Mouse (Mus musculus): ENCODE measurements around the gene Arid1b.

The Arid1b gene

DNA sequence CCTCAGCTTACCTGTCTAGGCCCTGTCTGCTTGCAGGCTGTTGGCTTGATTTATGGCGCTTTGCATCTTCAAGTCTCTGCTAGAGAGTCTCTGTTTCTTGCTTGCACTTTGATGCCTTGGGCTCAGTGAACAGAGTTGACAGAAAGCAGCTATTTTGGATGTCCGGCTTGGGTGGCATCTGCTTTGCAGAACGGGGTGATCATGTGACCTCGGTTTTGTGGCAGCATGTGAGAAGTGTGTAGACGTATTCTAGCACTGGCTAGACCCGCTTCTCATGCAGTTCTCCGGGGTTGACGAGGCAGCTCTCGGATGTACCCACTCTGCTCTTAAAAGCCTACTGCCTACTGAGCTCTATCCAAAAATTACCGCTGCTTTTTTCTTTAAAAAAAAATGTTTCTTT is 22.9 kb downstream of the Arid1b start:
- no peak for DNase-seq (ENCODE audit: inconsistent ontology term)

DNA sequence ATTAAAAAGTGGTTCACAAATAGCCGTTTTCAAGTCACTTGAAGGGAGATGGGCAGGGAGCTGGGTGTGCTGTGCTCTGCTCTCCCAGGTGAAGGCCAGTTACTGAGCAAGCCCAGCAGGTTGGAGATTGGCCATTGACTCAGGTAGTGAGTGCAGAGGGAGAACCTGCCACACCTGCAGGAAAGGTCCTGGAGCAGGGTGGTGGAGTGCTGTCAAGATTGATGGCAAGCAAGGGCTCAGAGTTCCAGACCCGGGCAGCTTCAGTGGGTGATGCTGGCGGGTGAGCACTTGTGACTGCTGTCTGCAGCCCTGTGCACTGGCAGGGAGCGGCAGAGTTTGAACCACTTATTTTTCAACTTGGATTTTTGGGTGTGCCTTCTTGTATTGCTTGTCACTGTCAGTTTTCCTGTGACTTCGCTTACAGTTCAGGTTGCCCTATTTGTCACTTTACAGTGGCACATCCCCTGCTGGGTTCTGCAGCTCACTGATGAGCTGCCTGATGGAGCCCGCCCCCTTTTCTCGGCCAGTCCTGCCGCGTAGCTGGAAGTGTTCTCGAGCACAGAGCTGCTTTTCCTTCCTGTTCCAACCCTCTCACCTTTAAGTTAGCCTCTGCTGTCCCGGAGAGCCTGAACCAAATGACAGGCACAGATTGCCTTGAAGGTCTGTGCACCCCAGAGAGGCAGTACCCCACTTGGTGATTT is 27.3 kb downstream of the Arid1b start:
- DNase-seq (ENCODE audit: inconsistent ontology term) = no peak

GRCm38 (mm10) chr17:5022019-5022544 is 27.9 kb downstream of the Arid1b start:
- no peak for DNase-seq (ENCODE audit: inconsistent ontology term)

GRCm38 (mm10) chr17:5023745-5024144 is 29.6 kb downstream of the Arid1b start:
- no peak for DNase-seq (ENCODE audit: inconsistent ontology term)

DNA sequence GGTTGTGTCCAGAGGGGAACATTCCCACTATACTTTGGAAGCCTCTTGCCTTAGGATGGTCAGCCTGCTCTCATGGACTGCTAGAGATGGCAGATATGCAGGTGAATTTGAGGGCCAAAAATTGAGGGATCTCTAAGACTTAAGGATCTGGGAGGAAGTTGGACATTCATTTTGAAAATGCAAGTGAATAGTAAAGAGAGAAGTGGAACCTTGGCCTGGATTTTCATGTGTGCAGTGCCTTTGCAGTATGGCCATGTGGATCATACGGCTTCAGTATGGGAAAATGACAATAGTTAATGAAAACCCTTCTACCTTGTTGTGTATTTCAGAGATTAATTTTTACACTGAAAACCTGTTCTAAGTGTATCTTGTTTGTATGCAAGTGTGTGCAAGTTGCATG is 31.3 kb downstream of the Arid1b start:
- no peak for DNase-seq (ENCODE audit: inconsistent ontology term)

DNA sequence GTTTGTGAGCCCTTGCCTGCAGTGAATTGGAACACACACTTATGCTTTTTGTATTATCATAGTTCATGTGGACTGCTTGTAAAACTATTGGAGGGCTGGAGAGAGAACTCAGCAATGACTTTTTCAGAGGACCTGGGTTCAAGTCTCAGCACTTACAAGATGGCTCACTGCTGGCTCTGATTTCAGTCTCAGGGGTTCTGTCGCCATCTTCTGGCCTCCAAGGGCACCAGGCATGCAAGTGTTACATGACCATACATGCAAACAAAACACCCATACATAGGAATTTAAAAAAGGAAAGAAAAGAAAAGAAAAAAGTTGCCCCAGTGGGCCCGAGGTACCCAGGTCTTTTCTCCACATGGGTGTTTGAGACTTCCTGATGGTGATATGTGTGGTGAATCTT is 32.4 kb downstream of the Arid1b start:
- DNase-seq (ENCODE audit: inconsistent ontology term) = no peak

DNA sequence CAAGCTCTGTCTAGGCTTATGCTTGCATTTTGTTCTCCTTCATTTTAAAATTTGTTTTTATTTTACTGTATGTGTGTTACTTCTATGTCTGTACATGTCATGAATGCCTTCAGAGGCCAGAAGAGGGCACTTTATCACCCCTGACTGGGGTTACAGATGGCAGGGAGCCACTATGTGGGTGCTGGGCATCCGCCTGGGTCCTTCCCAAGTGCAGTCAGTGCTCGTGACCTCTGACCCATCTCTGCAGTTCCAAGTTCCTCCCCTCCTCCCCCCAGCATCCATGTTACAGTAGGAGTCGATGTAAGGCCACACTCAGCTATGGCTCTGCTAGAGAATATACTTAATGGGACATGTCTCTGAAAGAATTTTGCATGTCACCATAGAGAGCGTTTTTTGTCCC is 35.0 kb downstream of the Arid1b start:
- DNase-seq (ENCODE audit: inconsistent ontology term) = no peak

DNA sequence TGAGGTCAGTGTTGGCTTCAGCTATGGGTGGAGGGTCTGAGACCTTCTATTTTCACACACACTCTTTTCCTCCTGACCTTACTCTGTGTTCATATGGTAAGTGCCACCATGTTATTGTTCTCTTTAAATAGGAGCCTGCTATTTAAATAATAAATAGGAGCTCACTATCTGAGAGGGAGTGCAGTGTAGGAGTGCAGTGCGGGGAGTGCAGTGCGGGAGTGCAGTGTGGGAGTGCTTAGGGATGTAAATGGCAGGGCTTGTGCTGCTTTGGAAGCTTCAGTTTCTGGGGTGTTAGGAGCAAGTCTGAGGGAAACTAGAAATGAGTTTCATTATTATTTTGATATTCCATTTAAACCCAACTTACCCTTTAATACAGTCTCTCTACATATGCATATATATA is 36.2 kb downstream of the Arid1b start:
- DNase-seq (ENCODE audit: inconsistent ontology term) = no peak

- DNase-seq (ENCODE audit: inconsistent ontology term) = no peak
These were observed 39.2 kb downstream of the Arid1b start for GRCm38 (mm10) chr17:5033346-5033745.

GRCm38 (mm10) chr17:5034201-5034600 is 40.1 kb downstream of the Arid1b start:
- no peak for DNase-seq (ENCODE audit: inconsistent ontology term)

- no peak for DNase-seq (ENCODE audit: inconsistent ontology term)
These were observed 42.2 kb downstream of the Arid1b start for GRCm38 (mm10) chr17:5036200-5036835.

DNA sequence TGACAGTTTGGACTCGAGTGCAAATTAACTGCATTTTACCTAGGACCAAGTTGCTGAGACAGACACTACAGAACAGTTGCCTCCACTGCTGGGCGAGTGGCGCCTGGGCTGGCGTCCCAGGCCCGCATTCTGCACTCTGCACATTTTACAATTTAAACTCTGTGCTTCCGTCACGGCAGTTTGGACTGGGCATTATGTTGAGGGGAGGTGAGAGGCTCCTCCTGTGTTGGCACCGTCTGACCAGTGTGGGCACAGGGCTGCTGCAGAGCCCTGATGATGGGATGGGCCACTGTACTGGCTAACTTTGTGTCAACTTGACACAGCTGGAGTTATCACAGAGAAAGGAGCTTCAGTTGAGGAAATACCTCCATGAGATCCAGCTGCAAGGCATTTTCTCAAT is 43.1 kb downstream of the Arid1b start:
- no peak for DNase-seq (ENCODE audit: inconsistent ontology term)

DNA sequence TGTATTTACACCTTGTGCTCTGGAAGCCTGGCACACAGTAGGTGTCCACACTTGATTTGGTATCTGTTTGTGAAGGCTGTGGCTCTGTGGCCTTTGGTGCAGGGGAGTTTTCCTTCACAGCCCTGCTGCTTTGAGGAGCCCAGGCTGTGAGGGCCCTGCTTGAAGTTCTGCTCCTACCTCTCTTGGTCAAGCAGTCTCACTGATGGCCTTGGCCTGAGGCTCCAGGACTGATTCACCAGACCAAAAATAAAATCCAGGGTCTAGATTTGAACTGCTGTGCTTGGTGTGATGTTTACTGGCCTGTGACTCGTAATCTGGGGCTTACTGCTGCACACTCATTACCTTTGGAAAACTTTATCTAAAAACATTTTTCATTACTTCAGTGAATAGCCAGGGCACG is 45.7 kb downstream of the Arid1b start:
- DNase-seq (ENCODE audit: inconsistent ontology term) = no peak

DNA sequence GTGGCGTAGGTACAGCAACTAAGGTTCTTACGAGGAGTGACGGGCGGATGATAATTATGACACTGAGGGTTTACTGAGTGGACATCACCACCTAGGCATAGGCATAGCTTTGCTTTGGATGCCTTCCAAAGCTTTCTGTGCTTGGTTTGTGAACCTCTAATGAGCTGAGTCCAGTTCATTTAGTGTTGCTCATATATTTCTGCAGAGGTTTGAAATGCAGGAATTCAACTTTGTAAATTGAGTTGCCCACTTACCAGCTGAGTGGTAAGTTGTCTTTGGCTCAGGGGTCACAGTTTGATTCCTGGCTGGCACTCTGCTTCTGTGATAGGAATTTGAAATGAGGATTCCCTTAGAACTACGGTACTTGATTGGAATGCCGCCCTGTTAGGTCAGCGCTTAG is 49.7 kb downstream of the Arid1b start:
- peak; percentile 86 for DNase-seq (ENCODE audit: inconsistent ontology term)

DNA sequence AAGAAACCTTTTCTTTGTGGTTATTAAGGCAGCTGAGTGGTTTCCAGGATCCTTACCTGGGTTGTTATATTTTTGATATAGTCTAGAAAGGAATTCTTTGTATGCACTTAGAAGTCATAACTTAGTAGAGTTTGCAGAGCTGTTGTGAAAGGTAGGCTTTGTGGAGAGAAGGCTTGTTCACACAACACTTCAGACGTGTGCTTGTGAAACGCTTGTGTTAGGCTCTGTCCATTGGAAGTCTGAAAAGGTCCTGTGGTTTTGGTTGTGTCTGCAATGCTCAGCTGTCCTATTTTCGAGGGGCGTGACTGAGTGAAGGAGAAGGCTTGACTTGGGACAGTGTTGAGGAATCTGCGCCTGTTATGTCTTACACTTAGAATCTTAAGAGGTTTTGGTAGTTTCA is 51.5 kb downstream of the Arid1b start:
- no peak for DNase-seq (ENCODE audit: inconsistent ontology term)

DNA sequence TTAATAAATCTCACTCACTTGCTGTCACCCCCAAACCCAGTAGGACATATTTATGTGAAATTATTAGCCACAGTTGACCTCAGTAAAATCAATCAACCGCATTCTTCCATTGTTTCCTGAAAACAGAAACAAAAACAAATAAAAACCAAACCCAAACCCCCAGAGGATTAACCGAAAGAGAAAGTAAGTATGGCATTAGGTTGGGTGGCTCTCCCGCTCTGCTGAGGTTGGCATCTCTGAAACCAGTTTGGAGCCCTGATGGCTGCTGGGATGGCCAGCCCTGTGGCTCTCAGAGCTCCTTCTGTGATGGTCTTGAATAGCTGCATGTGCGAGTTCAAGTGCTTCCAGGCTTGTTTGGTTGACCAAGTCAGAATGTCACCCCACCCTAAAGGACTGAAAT is 53.2 kb downstream of the Arid1b start:
- no peak for DNase-seq (ENCODE audit: inconsistent ontology term)

DNA sequence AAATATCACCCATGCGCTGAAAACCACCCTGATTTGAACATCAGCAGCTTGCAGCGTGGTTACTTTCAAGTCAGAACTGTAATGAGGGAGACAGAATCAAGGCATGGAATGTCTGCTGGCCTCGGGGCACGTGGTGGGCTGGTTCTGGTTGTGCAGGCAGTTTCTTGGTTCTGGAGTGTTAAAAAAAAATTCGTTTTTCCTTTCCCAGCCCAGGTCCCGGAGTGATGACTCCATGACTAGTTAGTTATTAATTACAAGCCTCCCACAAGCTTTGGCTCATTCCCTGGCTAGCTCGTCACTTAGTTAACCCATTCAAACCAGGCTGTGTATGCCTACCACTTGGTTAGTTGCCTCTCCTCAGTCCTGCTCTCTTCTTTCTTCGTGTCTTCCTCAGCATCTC is 56.1 kb downstream of the Arid1b start:
- DNase-seq (ENCODE audit: inconsistent ontology term) = peak; percentile 42

- no peak for DNase-seq (ENCODE audit: inconsistent ontology term)
These were observed 56.9 kb downstream of the Arid1b start for GRCm38 (mm10) chr17:5050970-5051530.

DNA sequence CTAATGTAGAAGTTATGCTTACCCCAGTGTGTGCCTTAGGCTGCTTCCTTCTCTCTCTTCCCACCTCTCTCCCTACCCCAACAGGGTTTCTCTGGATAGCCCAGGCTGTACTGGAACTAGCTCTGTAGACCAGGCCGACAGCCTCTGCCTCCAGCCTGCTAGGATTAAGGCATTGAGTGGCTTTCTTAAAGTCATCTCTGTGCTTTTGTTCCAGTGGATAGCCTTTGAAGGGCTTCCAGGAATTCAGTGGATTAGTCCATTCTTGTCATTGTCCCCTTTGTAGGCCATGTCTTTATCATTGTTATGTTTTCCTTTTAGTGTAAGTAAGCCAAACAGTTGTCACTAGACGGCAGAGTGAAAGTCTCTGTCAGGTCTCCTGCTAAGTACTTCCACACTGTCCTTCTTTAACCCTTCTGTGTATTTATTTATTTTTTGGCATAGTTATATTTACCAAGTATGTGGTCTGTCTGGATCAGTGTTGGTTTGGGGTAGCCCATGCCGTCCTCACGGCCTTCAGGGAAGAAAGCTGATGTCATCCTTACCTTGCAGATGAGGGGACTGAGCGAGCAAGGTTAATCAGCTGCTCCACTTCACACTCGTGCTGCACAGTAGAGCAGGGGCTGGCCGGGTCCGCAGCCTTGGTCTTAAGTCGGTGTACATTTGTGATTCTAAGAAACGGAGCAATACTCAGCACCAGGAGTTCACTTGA is 58.1 kb downstream of the Arid1b start:
- no peak for DNase-seq (ENCODE audit: inconsistent ontology term)

DNA sequence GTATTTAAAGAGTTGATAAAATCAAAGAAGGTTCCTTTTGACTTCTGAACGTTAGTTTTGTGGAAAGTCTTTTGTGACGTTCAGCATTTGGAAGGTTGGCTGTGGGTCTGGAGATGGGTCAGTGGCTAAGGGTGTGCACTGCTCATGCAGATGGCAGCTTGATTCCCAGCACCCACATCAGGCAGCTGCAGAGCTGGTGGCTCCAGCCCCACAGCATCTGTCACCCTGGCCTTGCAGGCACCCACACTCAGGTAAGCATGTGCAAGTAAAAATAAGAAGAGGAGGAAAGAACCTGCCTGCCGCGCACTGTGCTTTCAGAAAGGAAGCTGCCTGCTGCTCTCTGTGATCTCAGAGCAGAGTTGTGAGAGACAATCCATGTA is 58.7 kb downstream of the Arid1b start:
- no peak for DNase-seq (ENCODE audit: inconsistent ontology term)

- DNase-seq (ENCODE audit: inconsistent ontology term) = no peak
These were observed 59.1 kb downstream of the Arid1b start for GRCm38 (mm10) chr17:5053201-5053600.

- no peak for DNase-seq (ENCODE audit: inconsistent ontology term)
These were observed 61.3 kb downstream of the Arid1b start for GRCm38 (mm10) chr17:5055412-5055811.

- no peak for DNase-seq (ENCODE audit: inconsistent ontology term)
These were observed 62.5 kb downstream of the Arid1b start for GRCm38 (mm10) chr17:5056654-5057053.

All from Muller cell, postnatal 12 days (primary cell).